Mouse (Mus musculus) megakaryocyte-erythroid progenitor cell, adult 5-6 weeks (primary cell): ENCODE data around the gene Scai. TPM values are rescaled to one million over a fixed set of nuclear protein-coding genes. Genes with fewer than 3 reads are reported as not detected.
"Not testable (repeated sequence)": the region's sequence is repeated elsewhere in the genome, so short reads cannot be mapped to it uniquely, and the experiment has no call there.

Experiments
- ATAC-seq: replicated peaks from 2 replicates; pipeline ENCODE4 v1.8.0; 2016; ENCODE audit warnings: mild to moderate bottlenecking, inconsistent platforms; ENCODE audit not compliant: severe bottlenecking, poor library complexity, low FRiP score, low TSS enrichment
- total RNA-seq, 2 experiments: library from RNA; stranded (forward) in 1 of 2; stranded (reverse) in 1 of 2; fragments of 200-1000, 215-1000 nt in 1 of 2; fragments of >200 nt in 1 of 2; fragmentation: Nextera tagmentation in 1 of 2; gene quantifications; 2 replicates each; pipeline ENCODE4 v1.2.3; 2014 to 2017

The Scai gene
- total RNA-seq, 2 experiments from 2014 or later: 6.0 to 6.6 TPM

- ATAC-seq: peak; percentile 60; the same call in 1 of the 2 replicates
These were observed 48.1 kb downstream of the Scai start for GRCm38 (mm10) chr2:39142357-39142948.

GRCm38 (mm10) chr2:39140586-39141455, 49.7 kb downstream of the Scai start:
- ATAC-seq: no peak

GRCm38 (mm10) chr2:39129526-39130326, 60.8 kb downstream of the Scai start:
- ATAC-seq: peak; percentile 98

GRCm38 (mm10) chr2:39124167-39124566, 66.4 kb downstream of the Scai start:
- 0 out of 2 replicates have a peak, but pooled peaks have one; percentile 26 for ATAC-seq

- no peak for ATAC-seq
These were observed 69.4 kb downstream of the Scai start for GRCm38 (mm10) chr2:39121137-39121536.

GRCm38 (mm10) chr2:39116583-39116982, 74.0 kb downstream of the Scai start:
- ATAC-seq: peak; percentile 55; the same call in 1 of the 2 replicates

- no peak for ATAC-seq
These were observed 76.4 kb downstream of the Scai start for GRCm38 (mm10) chr2:39114093-39114492.

GRCm38 (mm10) chr2:39110514-39110913, 80.0 kb downstream of the Scai start:
- ATAC-seq: no peak

GRCm38 (mm10) chr2:39109712-39110111, 80.8 kb downstream of the Scai start:
- not testable (repeated sequence) for ATAC-seq

GRCm38 (mm10) chr2:39099951-39100350, 90.6 kb downstream of the Scai start:
- ATAC-seq: not testable (repeated sequence)

- peak; percentile 70 for ATAC-seq
These were observed 92.5 kb downstream of the Scai start for GRCm38 (mm10) chr2:39097993-39098392.

- no peak for ATAC-seq
These were observed 98.6 kb downstream of the Scai start for GRCm38 (mm10) chr2:39091966-39092365.

- ATAC-seq: no peak
These were observed 107.8 kb downstream of the Scai start for GRCm38 (mm10) chr2:39082706-39083105.

GRCm38 (mm10) chr2:39070666-39071065, 119.9 kb downstream of the Scai start:
- ATAC-seq: no peak

GRCm38 (mm10) chr2:39069096-39069495, 121.4 kb downstream of the Scai start:
- ATAC-seq: no peak

GRCm38 (mm10) chr2:39065400-39065987, 125.0 kb downstream of the Scai start, which contains the start of gene Golga1:
Golga1 (minus strand) TSS chr2:39065541.
- ATAC-seq: peak; percentile 97

GRCm38 (mm10) chr2:39064687-39065399, 125.7 kb downstream of the Scai start:
- peak; percentile 67 for ATAC-seq

GRCm38 (mm10) chr2:39048515-39048914, 142.0 kb downstream of the Scai start:
- ATAC-seq: no peak

GRCm38 (mm10) chr2:39040215-39040614, 150.3 kb downstream of the Scai start:
- no peak for ATAC-seq
